Mouse (Mus musculus) heart, adult 11 months (tissue): ENCODE results near the gene Got2.
A peak's percentile ranks its signal among the peaks of the same experiment; 100 is the strongest.

ENCODE experiments used
- DNase-seq: peaks from one replicate; pipeline ENCODE4 v3.0.0; 2022

Got2 gene

GRCm38 (mm10) chr8:95888285-95889136 lies at the start of gene Got2:
Gene Got2, minus strand, starts transcription at chr8:95888547.
- DNase-seq, result peak; percentile 98

- peak; percentile 64 for DNase-seq
These were observed 44.5 kb upstream of the Got2 start for GRCm38 (mm10) chr8:95932841-95933240.

GRCm38 (mm10) chr8:95929821-95930220 lies 41.5 kb upstream of the Got2 start:
- DNase-seq, result peak; percentile 24

GRCm38 (mm10) chr8:95916106-95916505 lies 27.8 kb upstream of the Got2 start:
- no peak for DNase-seq

- DNase-seq, result peak; percentile 92
These were observed 26.7 kb upstream of the Got2 start for GRCm38 (mm10) chr8:95914905-95915643.

GRCm38 (mm10) chr8:95911240-95911639 lies 22.9 kb upstream of the Got2 start:
- DNase-seq, result no peak

GRCm38 (mm10) chr8:95907885-95908284 lies 19.5 kb upstream of the Got2 start:
- DNase-seq, result no peak

GRCm38 (mm10) chr8:95906738-95907137 lies 18.4 kb upstream of the Got2 start:
- no peak for DNase-seq

GRCm38 (mm10) chr8:95901864-95902263 lies 13.5 kb upstream of the Got2 start:
- DNase-seq, result no peak

GRCm38 (mm10) chr8:95893701-95894100 lies 5.4 kb upstream of the Got2 start:
- DNase-seq, result no peak

- peak; percentile 100 for DNase-seq
These were observed 616 bp downstream of the Got2 start for GRCm38 (mm10) chr8:95887578-95888284.

GRCm38 (mm10) chr8:95886647-95887577 lies 1.4 kb downstream of the Got2 start:
- DNase-seq, result peak; percentile 91

- peak; percentile 37 for DNase-seq
These were observed 2.4 kb downstream of the Got2 start for GRCm38 (mm10) chr8:95885966-95886365.

GRCm38 (mm10) chr8:95885271-95885841 lies 3.0 kb downstream of the Got2 start:
- peak; percentile 35 for DNase-seq

GRCm38 (mm10) chr8:95884491-95884890 lies 3.9 kb downstream of the Got2 start:
- DNase-seq, result peak; percentile 73

- DNase-seq, result peak; percentile 54
These were observed 6.2 kb downstream of the Got2 start for GRCm38 (mm10) chr8:95882191-95882590.

GRCm38 (mm10) chr8:95881576-95881975 lies 6.8 kb downstream of the Got2 start:
- DNase-seq, result peak; percentile 51

- peak; percentile 21 for DNase-seq
These were observed 8.5 kb downstream of the Got2 start for GRCm38 (mm10) chr8:95879823-95880222.

GRCm38 (mm10) chr8:95878176-95878962 lies 10.0 kb downstream of the Got2 start:
- DNase-seq, result peak; percentile 94

- DNase-seq, result peak; percentile 95
These were observed 13.1 kb downstream of the Got2 start for GRCm38 (mm10) chr8:95875270-95875669.

GRCm38 (mm10) chr8:95871690-95872089 lies 16.7 kb downstream of the Got2 start:
- peak; percentile 84 for DNase-seq
